Mouse (Mus musculus): ENCODE results near the gene Pitpnm1.

The Pitpnm1 gene

DNA sequence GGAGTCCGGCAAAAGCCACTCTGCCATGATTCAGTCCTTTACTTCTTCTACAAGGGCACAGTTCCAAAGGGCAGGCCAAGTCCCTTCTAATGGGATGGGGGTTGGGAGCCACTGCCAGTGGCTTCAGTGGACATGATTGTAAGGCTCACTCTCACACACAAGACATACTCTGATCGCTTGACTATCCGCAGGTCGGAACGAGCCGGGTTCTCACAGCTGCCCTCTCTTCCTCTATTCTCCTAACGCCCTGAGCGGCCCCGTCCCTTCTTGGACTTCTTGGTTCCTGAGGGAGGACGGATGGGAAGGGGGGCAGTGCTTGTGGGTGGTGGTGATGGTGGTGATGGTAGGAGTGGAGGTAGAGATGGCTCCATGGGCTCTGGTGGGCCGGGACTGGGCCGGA is 57.0 kb downstream of the Pitpnm1 start:
- no peak for DNase-seq

DNA sequence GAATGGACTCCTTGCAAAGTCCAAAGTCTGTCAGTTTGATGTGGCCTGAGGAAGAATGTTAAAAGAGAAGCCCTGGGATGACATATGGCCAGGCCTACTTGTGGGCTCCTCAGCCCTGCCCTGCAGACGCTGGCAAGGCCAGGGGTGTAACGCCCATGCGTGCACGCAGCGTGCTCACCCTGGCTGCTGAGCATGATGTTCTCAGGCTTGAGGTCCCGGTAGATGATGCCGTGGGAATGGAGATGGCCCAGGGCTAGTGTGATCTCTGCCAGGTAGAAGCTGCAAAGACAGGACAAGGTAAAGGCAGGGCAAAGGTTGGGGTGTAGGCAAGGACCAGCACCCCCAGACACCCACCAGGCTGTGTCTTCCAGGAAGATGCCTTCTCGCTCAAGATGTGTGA is 59.3 kb downstream of the Pitpnm1 start:
- DNase-seq, result no peak

DNA sequence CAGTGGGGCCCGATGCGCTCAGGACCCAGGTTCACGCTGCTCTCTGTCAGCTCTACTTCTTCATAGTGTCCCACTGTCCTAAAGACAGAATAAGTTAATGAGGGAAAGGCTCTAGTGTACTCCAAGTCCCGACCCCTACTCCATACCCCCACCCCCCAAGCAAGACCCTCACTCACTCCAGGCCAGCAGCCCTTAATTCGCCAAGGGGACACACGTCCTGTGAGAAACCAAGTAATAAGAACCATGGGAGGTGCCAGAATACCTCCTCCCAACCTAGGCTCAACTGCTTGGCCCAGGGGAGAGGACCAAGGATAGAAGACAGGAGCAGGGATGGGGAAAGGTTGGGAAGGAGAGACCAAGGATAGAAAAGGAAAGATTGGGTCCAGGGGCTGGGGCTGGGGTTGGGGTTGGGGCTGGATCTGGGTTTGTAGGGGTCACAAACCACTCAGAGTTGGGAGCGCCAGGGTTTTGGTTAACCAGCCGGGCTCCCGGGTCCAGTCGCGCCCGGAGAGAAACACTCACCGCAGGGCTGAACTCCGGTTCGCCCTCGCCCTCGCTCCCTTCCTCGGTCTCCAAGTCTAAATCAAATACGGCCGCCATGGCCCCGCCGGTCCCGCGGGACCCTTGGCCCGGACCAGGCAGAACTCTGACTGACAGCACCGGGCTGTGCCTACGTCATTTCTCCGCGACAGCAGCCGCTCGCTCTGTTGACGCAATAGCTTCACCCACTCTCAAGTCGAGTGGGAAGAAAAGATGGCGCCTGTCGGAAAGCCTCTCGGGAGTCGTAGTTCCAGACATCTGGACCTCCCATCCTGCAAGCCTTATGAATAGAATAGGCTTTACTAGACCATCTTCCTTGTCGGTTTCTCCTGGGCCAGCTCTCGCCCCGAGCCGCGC is 63.1 kb downstream of the Pitpnm1 start, which contains the start of gene Rps6kb2:
Rps6kb2 (minus strand) TSS at position 709 of the 897 bp plus-strand sequence.
- peak; percentile 88 to 91 for DNase-seq

DNA sequence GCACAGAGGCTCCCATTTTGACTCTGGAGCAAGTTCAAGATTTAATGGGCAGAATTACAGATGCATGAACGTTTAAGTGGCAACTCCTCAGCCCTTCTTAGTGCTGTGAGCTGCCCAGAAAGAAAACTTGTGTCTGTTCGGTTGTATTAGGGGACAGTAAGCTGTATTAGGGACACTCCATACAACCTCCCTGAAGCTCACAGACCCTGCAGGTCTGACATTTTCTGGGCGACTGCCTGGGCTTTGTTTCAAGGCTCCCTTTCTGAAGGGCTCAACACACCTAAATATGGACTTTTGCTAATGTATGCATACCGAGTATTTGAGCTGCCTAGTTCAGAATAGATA is 63.7 kb downstream of the Pitpnm1 start:
- DNase-seq, result no peak

All from thymus, adult 18-20 months (tissue).